Mouse (Mus musculus) midbrain, embryonic 15.5 days (tissue): ENCODE results near the gene Cdh12. TPM values are rescaled to one million over a fixed set of nuclear protein-coding genes. Genes with fewer than 3 reads are reported as not detected.

Experiments used
- ATAC-seq: fragments of 200-750 bp; cut with Nextera tagmentation; replicated peaks from 2 replicates; pipeline ENCODE4 v1.8.0; 2017; ENCODE audit warnings: moderate TSS enrichment
- H3K27ac ChIP-seq: fragments of 300-500 bp; sonication (generic); 2 replicates; pipeline ENCODE4 v1.5.1; 2015; ENCODE audit warnings: mild to moderate bottlenecking, inconsistent platforms
- H3K27me3 ChIP-seq: fragments of 300-500 bp; sonication (generic); replicated peaks from 2 replicates; pipeline ENCODE4 v1.6.1; 2015; ENCODE audit warnings: inconsistent platforms
- H3K36me3 ChIP-seq: fragments of 300-500 bp; sonication (generic); replicated peaks from 2 replicates; pipeline ENCODE4 v1.6.1; 2015; ENCODE audit warnings: inconsistent platforms
- H3K4me1 ChIP-seq: fragments of 300-500 bp; sonication (generic); 2 replicates; pipeline ENCODE4 v1.6.1; 2015; ENCODE audit warnings: inconsistent platforms
- H3K4me2 ChIP-seq: fragments of 300-500 bp; sonication (generic); 2 replicates; pipeline ENCODE4 v1.6.1; 2015; ENCODE audit warnings: inconsistent platforms, mild to moderate bottlenecking, moderate library complexity
- H3K4me3 ChIP-seq: fragments of 300-500 bp; sonication (generic); 2 replicates; pipeline ENCODE4 v1.5.1; 2015; ENCODE audit warnings: mild to moderate bottlenecking, inconsistent platforms
- H3K9ac ChIP-seq: fragments of 300-500 bp; sonication (generic); 2 replicates; pipeline ENCODE4 v1.6.1; 2015; ENCODE audit warnings: mild to moderate bottlenecking, inconsistent platforms
- H3K9me3 ChIP-seq: fragments of 300-500 bp; sonication (generic); 2 replicates; pipeline ENCODE4 v1.6.1; 2016; ENCODE audit warnings: inconsistent platforms
- WGBS: fragments of 180-500 bp; shearing (Covaris S2); methylation state at CpG from one replicate; pipeline ENCODE4 v1.1.7; 2015; ENCODE audit warnings: mixed read lengths; 5-methylcytosine and 5-hydroxymethylcytosine counted together
- polyA plus RNA-seq: library from polyadenylated mRNA; unstranded; fragments of >200 nt; fragmentation: Nextera tagmentation; extraction: Ambion mirVana; gene quantifications from 2 replicates; pipeline ENCODE4 v1.2.1, GENCODE M21; 2015

Gene Cdh12
- polyA plus RNA-seq, 1 experiment from 2014 or later, result 7.9 TPM

DNA sequence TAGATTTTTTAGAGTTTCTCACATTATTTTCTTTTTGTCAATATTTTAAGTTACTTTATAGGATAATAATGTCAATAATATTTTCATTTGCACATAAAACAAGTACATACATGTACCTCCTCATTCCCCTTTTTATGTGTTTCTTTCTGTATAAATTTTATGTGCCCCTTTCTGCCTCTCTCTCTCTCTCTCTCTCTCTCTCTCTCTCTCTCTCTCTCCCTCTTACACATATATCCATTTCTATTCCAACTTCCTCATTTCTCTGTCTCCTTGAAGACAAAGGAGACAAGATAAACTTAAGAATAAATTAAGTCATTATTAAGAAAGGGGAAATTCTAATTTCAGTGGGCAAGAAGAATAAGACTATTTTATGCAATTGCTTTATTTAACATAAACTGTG, 324.4 kb downstream of the Cdh12 start:
- Histone ChIP-seq H3K4me1 (no peaks in the 10 kb centered on the region), H3K36me3 (no peaks in the 10 kb centered on the region), H3K4me3 (no peak overlapping the region), H3K9ac (no peak overlapping the region), H3K27me3 (no peaks in the 10 kb centered on the region), H3K27ac (no peak overlapping the region), H3K4me2 (no peak overlapping the region), H3K9me3 (no peaks in the 10 kb centered on the region)
- no peak for ATAC-seq

DNA sequence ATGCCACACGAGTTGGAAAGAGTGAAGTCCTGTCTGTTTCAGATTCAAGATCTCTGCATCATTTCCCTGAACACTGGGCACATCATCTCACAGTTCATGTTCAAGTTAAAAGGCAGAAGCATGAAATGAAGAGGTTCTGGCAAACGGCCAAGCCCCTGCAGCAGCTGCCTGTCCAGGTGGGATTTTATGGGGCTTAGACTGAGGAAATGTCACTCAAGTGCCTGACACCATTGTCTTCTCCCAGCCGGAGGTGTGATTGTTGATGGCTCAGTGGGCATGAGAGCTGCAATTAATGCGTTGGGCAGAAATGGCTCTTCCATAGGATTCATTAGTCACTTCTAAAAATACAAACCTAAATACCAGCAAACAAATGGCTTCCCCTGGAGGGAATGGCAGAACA, 347.9 kb downstream of the Cdh12 start:
- H3K36me3 ChIP-seq, result no peaks in the 10 kb centered on the region
- H3K4me1 ChIP-seq, result no peaks in the 10 kb centered on the region
- no peak overlapping the region for H3K4me3 ChIP-seq
- H3K9ac ChIP-seq, result no peak overlapping the region
- H3K27ac ChIP-seq, result no peak overlapping the region
- peak; percentile 42; the same call in 1 of the 2 replicates for ATAC-seq
- H3K27me3 ChIP-seq, result no peaks in the 10 kb centered on the region
- WGBS, result 20% methylated on average over 4 of the region's 4 CpGs
- no peaks in the 10 kb centered on the region for H3K9me3 ChIP-seq
- H3K4me2 ChIP-seq, result no peak overlapping the region

DNA sequence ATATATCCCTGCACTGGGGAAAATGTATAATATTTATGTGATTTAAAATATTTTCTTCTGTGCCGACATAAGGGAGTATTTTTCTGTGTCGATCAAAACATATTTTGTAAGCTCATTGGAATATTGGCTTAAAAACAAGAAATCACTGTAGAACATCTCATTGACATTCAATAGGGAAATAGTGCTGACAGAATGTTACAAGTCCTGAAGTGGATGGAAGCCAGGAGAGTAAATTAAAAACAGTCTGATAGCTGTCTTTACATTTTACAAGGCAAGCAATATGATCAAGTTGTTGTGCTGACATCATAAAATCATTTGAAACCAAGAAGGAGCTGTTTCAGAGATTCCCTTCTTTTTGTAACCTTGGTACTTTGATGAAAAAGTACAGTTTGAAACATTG, 349.5 kb downstream of the Cdh12 start:
- H3K4me1 ChIP-seq, result no peaks in the 10 kb centered on the region
- H3K36me3 ChIP-seq, result no peaks in the 10 kb centered on the region
- ATAC-seq, result no peak
- H3K4me3 ChIP-seq, result no peak overlapping the region
- no peaks in the 10 kb centered on the region for H3K27me3 ChIP-seq
- 85% methylated on average over 2 of the region's 2 CpGs for WGBS
- H3K9ac ChIP-seq, result no peak overlapping the region
- H3K4me2 ChIP-seq, result no peak overlapping the region
- no peak overlapping the region for H3K27ac ChIP-seq
- no peaks in the 10 kb centered on the region for H3K9me3 ChIP-seq

DNA sequence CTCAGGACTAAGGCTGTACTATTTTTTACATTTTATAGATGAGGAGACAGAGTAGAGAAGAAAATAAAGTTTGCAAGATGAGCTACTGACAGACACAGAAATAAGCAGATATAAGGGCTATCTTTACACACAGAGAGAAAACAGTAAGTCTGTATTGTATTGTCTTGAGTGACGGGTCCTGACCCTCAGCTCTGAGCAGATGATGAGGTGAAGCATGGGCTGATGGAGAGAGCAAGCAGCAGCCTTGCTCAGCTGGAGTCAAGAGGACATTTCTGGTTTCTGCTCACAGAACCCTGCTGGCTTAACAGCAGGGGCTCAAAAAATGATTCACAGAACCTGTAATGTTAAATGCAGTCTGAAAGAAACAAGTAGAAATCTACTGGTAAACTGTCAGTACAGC, 386.8 kb downstream of the Cdh12 start:
- no peak for ATAC-seq
- H3K9me3 ChIP-seq, result no peaks in the 10 kb centered on the region
- 68% methylated on average over 1 of the region's 1 CpGs for WGBS
- H3K4me1 ChIP-seq, result no peaks in the 10 kb centered on the region
- H3K36me3 ChIP-seq, result no peaks in the 10 kb centered on the region
- no peaks in the 10 kb centered on the region for H3K27me3 ChIP-seq
- no peak overlapping the region for H3K4me3 ChIP-seq
- H3K27ac ChIP-seq, result no peak overlapping the region
- no peak overlapping the region for H3K9ac ChIP-seq
- no peak overlapping the region for H3K4me2 ChIP-seq

DNA sequence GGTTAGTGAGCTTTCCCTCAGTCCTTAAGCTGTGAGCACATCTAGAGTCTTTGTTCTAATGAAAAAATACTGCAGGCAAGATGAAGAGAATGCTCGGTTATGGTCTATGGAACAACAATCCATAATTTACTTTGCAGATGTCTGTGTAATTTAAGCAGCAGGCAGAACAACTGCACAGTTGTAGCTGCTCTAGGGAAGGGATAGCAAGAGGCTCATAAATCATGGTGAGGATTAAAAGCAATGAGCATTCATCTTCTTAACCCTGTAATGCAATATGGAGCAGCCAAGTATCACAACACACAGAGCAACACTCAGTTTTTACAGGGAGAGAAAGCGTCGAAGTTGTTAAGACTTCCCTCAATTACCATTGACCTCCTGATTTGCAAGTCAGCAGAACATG, 387.9 kb downstream of the Cdh12 start:
- Histone ChIP-seq H3K9me3 (no peaks in the 10 kb centered on the region), H3K9ac (no peak overlapping the region), H3K27ac (no peak overlapping the region), H3K36me3 (no peaks in the 10 kb centered on the region), H3K27me3 (no peaks in the 10 kb centered on the region), H3K4me1 (no peaks in the 10 kb centered on the region), H3K4me2 (no peak overlapping the region), H3K4me3 (no peak overlapping the region)
- WGBS, result 55% methylated on average over 3 of the region's 3 CpGs
- ATAC-seq, result no peak

DNA sequence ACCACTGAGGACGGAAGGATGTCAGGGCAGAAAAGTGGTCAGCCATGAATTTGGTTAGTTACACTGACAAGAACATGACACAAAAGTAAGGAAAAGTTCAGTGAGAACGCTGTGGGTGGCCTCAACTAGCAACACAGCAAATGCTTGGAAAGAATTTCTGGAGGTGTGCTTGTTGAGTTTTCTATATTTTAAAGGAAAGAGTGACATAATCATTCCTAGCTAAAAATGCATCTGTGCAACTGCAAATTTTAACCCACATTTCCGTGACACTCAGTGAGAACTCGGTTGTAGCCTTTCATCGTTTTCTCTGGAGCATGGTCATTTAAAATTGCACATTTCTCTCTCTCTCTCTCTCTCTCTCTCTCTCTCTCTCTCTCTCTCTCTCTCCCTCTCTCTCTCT, 392.4 kb downstream of the Cdh12 start:
- Histone ChIP-seq H3K4me1 (no peaks in the 10 kb centered on the region), H3K27ac (no peak overlapping the region), H3K9ac (no peak overlapping the region), H3K9me3 (no peaks in the 10 kb centered on the region), H3K36me3 (no peaks in the 10 kb centered on the region), H3K4me3 (no peak overlapping the region), H3K4me2 (no peak overlapping the region), H3K27me3 (no peaks in the 10 kb centered on the region)
- WGBS, result 92% methylated on average over 5 of the region's 5 CpGs
- ATAC-seq, result no peak

DNA sequence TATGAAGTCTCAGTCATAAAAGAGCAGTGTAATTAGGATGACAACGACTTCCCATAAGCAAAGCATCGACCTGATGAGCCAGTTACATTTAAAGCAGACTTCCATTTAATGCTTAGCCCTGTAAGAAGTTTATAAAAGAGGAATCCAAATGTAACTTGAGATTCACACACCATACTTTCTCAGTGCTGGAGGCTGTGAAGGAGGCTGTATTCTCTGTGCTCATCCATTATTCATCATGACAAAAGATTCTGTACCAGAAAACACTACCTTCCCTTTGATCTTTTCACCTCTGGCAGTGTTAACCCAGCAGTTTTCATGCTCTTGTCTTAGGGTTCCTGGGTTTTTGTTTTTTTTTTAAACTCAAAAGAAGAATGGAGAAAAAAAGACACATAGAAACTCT, 414.0 kb downstream of the Cdh12 start:
- Histone ChIP-seq H3K9me3 (no peaks in the 10 kb centered on the region), H3K4me1 (no peaks in the 10 kb centered on the region), H3K4me3 (no peak overlapping the region), H3K9ac (no peak overlapping the region), H3K4me2 (no peak overlapping the region), H3K36me3 (no peaks in the 10 kb centered on the region), H3K27me3 (no peaks in the 10 kb centered on the region), H3K27ac (no peak overlapping the region)
- ATAC-seq, result no peak; the same call in 1 of the 2 replicates
- 44% methylated on average over 2 of the region's 2 CpGs for WGBS

DNA sequence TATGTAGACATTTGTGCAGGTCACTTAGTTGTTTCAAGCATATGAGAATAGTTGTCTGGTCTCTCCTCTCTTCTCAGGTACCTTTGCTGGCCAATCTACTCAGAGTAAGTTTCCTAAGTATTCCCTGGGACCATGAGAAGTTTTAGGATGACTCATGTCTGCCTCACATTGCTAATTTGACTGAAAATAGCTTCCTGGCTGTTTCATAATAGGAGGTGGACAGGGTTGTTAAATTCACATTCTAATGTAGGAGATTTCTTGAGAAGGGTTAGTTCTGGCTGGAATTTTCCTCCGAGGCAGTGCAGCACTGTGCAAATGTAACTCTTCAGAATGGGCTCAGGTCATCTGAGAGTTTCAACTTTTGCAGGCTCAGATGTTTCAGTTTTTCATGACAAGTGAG, 423.5 kb downstream of the Cdh12 start:
- Histone ChIP-seq H3K36me3 (no peaks in the 10 kb centered on the region), H3K27me3 (no peaks in the 10 kb centered on the region), H3K4me1 (no peaks in the 10 kb centered on the region), H3K9ac (no peak overlapping the region), H3K27ac (no peak overlapping the region), H3K4me2 (no peak overlapping the region), H3K4me3 (no peak overlapping the region), H3K9me3 (no peaks in the 10 kb centered on the region)
- ATAC-seq, result no peak
- 80% methylated on average over 1 of the region's 1 CpGs for WGBS

DNA sequence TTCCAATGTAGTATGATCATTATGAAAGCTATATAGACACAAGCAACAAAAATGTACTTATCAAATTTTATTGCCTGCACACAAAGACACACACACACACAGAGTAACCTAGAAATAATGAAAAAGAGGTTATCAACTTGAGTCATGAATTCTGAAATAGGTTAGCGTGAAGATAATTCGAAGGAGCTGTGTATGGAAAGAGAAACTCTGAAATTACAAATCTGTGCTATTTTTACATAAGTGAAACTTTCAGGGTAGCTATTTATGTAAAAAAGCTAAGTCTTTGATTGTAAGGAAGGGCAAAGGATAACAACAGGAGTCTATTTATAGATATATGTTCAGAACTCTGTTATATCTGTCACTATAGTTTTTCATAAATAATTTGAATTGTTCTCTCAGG, 427.9 kb downstream of the Cdh12 start:
- Histone ChIP-seq H3K9me3 (no peaks in the 10 kb centered on the region), H3K27ac (no peak overlapping the region), H3K27me3 (no peaks in the 10 kb centered on the region), H3K36me3 (no peaks in the 10 kb centered on the region), H3K4me3 (no peak overlapping the region), H3K4me2 (no peak overlapping the region), H3K4me1 (no peaks in the 10 kb centered on the region), H3K9ac (no peak overlapping the region)
- WGBS, result 90% methylated on average over 2 of the region's 2 CpGs
- no peak for ATAC-seq

DNA sequence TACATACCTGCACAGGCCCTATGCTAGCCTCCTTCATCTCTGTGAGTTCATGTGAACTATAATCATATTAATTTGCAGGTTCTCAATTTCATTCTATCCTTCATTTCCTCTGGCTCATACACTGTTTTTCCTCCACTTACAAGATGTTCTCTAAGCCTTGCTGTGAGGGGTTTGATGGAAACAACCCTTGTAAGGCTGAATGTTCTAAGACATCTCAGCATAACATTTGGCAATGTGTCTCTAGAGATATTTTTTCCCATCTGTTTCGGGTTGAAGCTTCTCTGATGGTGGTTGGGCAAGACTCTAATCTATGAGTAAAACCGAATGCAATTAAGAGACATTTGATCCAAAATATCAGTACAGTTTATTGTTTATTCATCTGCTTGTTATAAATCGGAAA, 444.4 kb downstream of the Cdh12 start:
- no peaks in the 10 kb centered on the region for H3K9me3 ChIP-seq
- H3K4me1 ChIP-seq, result no peaks in the 10 kb centered on the region
- 90% methylated on average over 3 of the region's 3 CpGs for WGBS
- H3K27ac ChIP-seq, result no peak overlapping the region
- H3K4me3 ChIP-seq, result no peak overlapping the region
- H3K4me2 ChIP-seq, result no peak overlapping the region
- H3K9ac ChIP-seq, result no peak overlapping the region
- H3K27me3 ChIP-seq, result no peaks in the 10 kb centered on the region
- ATAC-seq, result no peak
- H3K36me3 ChIP-seq, result no peaks in the 10 kb centered on the region

DNA sequence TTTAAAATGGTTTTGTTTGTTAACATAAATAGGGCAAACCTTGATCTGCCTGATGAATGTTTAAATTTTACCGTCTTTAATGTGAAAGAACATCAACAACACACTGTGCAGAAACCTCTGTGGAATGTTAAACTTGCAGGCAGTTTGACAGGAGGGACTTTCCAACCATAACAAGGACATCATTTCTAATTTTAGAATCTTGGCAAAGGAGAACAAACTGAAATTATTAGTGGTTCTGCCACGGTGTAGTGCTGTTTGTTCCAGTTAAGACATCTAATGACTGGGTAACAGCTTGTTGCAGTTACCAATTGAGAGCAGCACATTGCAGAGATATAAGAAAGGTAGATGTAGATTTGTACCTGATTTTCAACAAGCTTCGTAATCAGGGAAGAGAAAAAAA, 453.5 kb downstream of the Cdh12 start:
- no peaks in the 10 kb centered on the region for H3K27me3 ChIP-seq
- no peak overlapping the region for H3K4me2 ChIP-seq
- H3K9ac ChIP-seq, result no peak overlapping the region
- no peak overlapping the region for H3K4me3 ChIP-seq
- no peaks in the 10 kb centered on the region for H3K36me3 ChIP-seq
- WGBS, result 72% methylated on average over 3 of the region's 3 CpGs
- no peaks in the 10 kb centered on the region for H3K9me3 ChIP-seq
- no peaks in the 10 kb centered on the region for H3K4me1 ChIP-seq
- H3K27ac ChIP-seq, result no peak overlapping the region
- ATAC-seq, result no peak

DNA sequence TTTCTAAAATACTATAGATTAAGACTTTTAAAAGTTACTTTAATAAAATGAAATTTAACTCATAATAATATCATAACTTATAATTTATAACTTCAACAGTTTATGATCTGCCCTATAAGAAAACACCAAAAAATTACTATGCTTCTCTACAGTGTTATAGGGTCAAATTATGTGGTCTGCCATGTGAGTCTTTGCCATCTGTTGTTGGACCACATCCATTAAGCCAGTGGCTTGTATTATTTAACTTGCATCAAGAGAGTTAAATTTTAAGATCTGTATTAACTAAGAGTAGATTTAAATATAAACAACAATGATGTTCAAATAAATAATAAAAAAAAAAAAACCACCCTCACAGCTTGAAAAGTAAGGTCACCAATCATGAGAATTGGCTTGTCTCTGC, 479.2 kb downstream of the Cdh12 start:
- Histone ChIP-seq H3K4me2 (no peak overlapping the region), H3K9me3 (no peaks in the 10 kb centered on the region), H3K4me1 (no peaks in the 10 kb centered on the region), H3K9ac (no peak overlapping the region), H3K27ac (no peak overlapping the region), H3K27me3 (no peaks in the 10 kb centered on the region), H3K4me3 (no peak overlapping the region), H3K36me3 (no peaks in the 10 kb centered on the region)
- ATAC-seq, result no peak

DNA sequence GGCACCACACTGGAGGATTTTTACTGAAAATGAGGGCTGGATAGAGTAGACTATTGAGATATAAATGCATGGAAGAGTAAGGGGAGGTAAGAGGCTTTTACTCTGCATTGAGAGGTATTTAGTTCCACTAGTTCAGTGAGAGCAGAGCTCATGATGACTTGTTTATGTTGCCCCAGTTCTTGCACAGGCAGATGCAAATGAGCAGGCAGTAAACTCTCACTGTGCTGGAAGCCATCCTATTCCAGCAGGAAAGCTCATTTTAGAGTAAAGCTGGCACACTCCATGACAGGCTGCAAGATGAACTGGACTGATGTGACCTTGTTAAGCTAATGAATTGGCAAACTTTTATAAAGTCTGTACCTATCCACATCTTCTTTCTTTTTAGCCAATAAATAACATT, 494.9 kb downstream of the Cdh12 start:
- Histone ChIP-seq H3K9me3 (no peaks in the 10 kb centered on the region), H3K27ac (no peak overlapping the region), H3K27me3 (no peaks in the 10 kb centered on the region), H3K4me3 (no peak overlapping the region), H3K4me1 (no peaks in the 10 kb centered on the region), H3K4me2 (no peak overlapping the region), H3K9ac (no peak overlapping the region), H3K36me3 (no peaks in the 10 kb centered on the region)
- no peak for ATAC-seq

DNA sequence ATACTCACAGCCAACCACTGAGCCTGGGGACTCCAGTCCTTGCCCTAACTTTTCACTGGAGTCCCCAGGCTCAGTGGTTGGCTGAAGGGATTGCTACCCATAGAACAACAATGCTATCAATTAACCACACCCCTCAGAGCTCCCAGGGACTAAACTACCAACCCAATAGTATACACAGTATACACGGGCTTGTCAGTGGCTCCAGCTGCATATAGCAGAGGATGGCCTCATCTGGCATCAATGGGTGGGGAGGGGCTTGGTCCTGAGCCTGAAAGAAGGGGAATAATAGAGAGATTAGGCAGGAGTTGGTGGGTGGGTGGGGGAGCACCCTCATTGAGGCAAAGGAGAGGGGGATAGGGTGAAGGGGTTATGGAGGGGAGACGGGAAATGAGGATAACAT, 518.4 kb downstream of the Cdh12 start:
- no peaks in the 10 kb centered on the region for H3K27me3 ChIP-seq
- ATAC-seq, result no peak

More for the DNA sequence above, 518.4 kb downstream of the Cdh12 start:
- H3K36me3 ChIP-seq, result no peaks in the 10 kb centered on the region
- H3K27ac ChIP-seq, result no peak overlapping the region
- no peak overlapping the region for H3K9ac ChIP-seq
- no peak overlapping the region for H3K4me3 ChIP-seq
- no peaks in the 10 kb centered on the region for H3K9me3 ChIP-seq
- H3K4me1 ChIP-seq, result no peaks in the 10 kb centered on the region
- 44% methylated on average over 2 of the region's 2 CpGs for WGBS
- H3K4me2 ChIP-seq, result no peak overlapping the region
